26 mouse cellular contexts compared by ENCODE assay signal in the genomic region with DNA sequence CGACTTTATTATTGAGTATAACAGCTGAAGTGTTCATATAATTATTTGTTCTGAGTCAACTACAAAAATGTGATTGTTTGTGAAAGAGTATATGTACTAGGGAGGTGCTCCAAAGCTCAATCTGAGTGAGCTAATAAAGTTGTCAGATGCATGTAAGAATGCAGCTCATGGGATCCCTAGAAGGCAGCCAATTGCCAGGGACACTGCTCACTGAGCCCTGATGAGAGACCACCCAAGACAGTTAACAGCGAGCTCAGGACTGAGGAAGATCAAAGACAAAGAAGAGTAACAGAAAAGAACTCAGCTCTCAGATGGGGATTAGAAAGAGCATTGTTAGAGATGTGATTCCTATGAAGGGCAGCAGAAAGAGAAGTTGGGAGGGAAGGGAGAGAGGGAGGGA.
A peak's percentile ranks its signal among the peaks of the same experiment; 100 is the strongest.
DNase-seq lines count a peak whose midpoint lies in the region; ATAC-seq and TF ChIP-seq lines count a peak whose summit lies in the region.
"Had no signal": no experiment of that assay in that cellular context is flagged by ENCODE, and none has a peak within 500 bp of the region (broad histone marks: within the 10 kb centered on the region; RNA-seq: fewer than 3 reads in every experiment).

No protein-coding gene starts in this region.

- no peak overlapping the region for H3K4me3 ChIP-seq in heart, embryonic 12.5 days
- no peak overlapping the region for H3K4me3 ChIP-seq in midbrain, embryonic 11.5 days (ENCODE audit: low read depth, low read length)
- no peak overlapping the region for H3K4me3 ChIP-seq in thymus, adult 2 months (ENCODE audit: control insufficient read depth, insufficient read depth, low read length)
- H3K4me3 ChIP-seq: erythroblast, embryonic 14.5 days; hindbrain, embryonic 12.5 days; left cerebral cortex, adult 2 months; limb, embryonic 10.5 days; megakaryocyte, embryonic 14.5 days; myocyte; neural tube, embryonic 15.5 days; stomach, embryonic 15.5 days had no signal

- H3K9me3 ChIP-seq in heart, embryonic 12.5 days (replicated peaks) = no peaks in the 10 kb centered on the region
- no peaks in the 10 kb centered on the region for H3K9me3 ChIP-seq in midbrain, embryonic 11.5 days (ENCODE audit: control insufficient read depth, low read length)
- H3K9me3 ChIP-seq: hindbrain, embryonic 12.5 days; limb, embryonic 10.5 days; megakaryocyte, embryonic 14.5 days; neural tube, embryonic 15.5 days; stomach, embryonic 15.5 days had no signal

- H3K4me2 ChIP-seq in heart, embryonic 12.5 days = no peak overlapping the region
- H3K4me2 ChIP-seq in midbrain, embryonic 11.5 days = no peak overlapping the region
- H3K4me2 ChIP-seq: hindbrain, embryonic 12.5 days; neural tube, embryonic 15.5 days; stomach, embryonic 15.5 days had no signal

- no peaks in the 10 kb centered on the region for H3K36me3 ChIP-seq in heart, embryonic 12.5 days
- H3K36me3 ChIP-seq in midbrain, embryonic 11.5 days (ENCODE audit: control insufficient read depth, insufficient read depth, low read length) = no peaks in the 10 kb centered on the region
- no peaks in the 10 kb centered on the region for H3K36me3 ChIP-seq in thymus, adult 2 months (ENCODE audit: control insufficient read depth, insufficient read depth, low read length)
- H3K36me3 ChIP-seq: hindbrain, embryonic 12.5 days; limb, embryonic 10.5 days; neural tube, embryonic 15.5 days; stomach, embryonic 15.5 days had no signal

- H3K27me3 ChIP-seq in heart, embryonic 12.5 days (replicated peaks) = no peaks in the 10 kb centered on the region
- no peaks in the 10 kb centered on the region for H3K27me3 ChIP-seq in midbrain, embryonic 11.5 days (ENCODE audit: control insufficient read depth, insufficient read depth, low read length)
- no peaks in the 10 kb centered on the region for H3K27me3 ChIP-seq in thymus, adult 2 months (ENCODE audit: control insufficient read depth, insufficient read depth, low read length)
- H3K27me3 ChIP-seq: CH12.LX; hindbrain, embryonic 12.5 days; megakaryocyte, embryonic 14.5 days; neural tube, embryonic 15.5 days; stomach, embryonic 15.5 days had no signal

- TF ChIP-seq POLR2A in thymus, adult 2 months (IDR thresholded peaks at IDR 0.05; ENCODE audit: control insufficient read depth, extremely low read depth, insufficient read depth, low read length, poor library complexity) = no peak

- WGBS in heart, embryonic 12.5 days = 58% methylated on average over 2 of the region's 2 CpGs
- 22% methylated on average over 2 of the region's 2 CpGs for WGBS in midbrain, embryonic 11.5 days
- 94% methylated on average over 2 of the region's 2 CpGs for WGBS in thymus, adult 2 months

- DNase-seq in heart, adult 11 months = peak; percentile 44
- DNase-seq in embryo, embryonic 11 days = peak; percentile 36
- no peak for DNase-seq in midbrain, embryonic 11.5 days (ENCODE audit: low spot score, missing footprints)
- peak; percentile 79 for DNase-seq in retina, postnatal 1 day
- no peak for DNase-seq in thymus, adult 2 months
- DNase-seq in layer of hippocampus, adult 9-11 months = no peak
- DNase-seq: adrenal gland, postnatal 14 days; cerebellum, adult 11 months; cerebellum, postnatal 10 days; gastrocnemius, postnatal 10 days; kidney, adult 8-10 months; kidney, postnatal 25 days; lung, adult 18-20 months; lung, postnatal 14 days; right cerebral cortex, postnatal 25 days; thymus, postnatal 14 days had no signal

- H3K4me1 ChIP-seq in heart, embryonic 12.5 days (replicated peaks) = no peaks in the 10 kb centered on the region
- no peaks in the 10 kb centered on the region for H3K4me1 ChIP-seq in midbrain, embryonic 11.5 days (ENCODE audit: control insufficient read depth, insufficient read depth, low read length)
- no peaks in the 10 kb centered on the region for H3K4me1 ChIP-seq in thymus, adult 2 months (replicated peaks; ENCODE audit: control insufficient read depth, insufficient read depth, low read length)
- H3K4me1 ChIP-seq: hindbrain, embryonic 12.5 days; limb, embryonic 10.5 days; megakaryocyte, embryonic 14.5 days; neural tube, embryonic 15.5 days; stomach, embryonic 15.5 days had no signal

- TF ChIP-seq CTCF in thymus, adult 2 months (IDR thresholded peaks at IDR 0.05; ENCODE audit: borderline replicate concordance, control insufficient read depth, extremely low read depth, insufficient read depth, low read length, poor library complexity) = no peak

- no peak overlapping the region for H3K9ac ChIP-seq in heart, embryonic 12.5 days
- no peak overlapping the region for H3K9ac ChIP-seq in midbrain, embryonic 11.5 days (ENCODE audit: low read length)
- H3K9ac ChIP-seq: hindbrain, embryonic 12.5 days; neural tube, embryonic 15.5 days; stomach, embryonic 15.5 days had no signal

- no peak for ATAC-seq in heart, embryonic 12.5 days (ENCODE audit: insufficient number of reproducible peaks, low FRiP score)
- ATAC-seq in midbrain, embryonic 11.5 days (ENCODE audit: low FRiP score) = peak; percentile 95

- H3K27ac ChIP-seq in heart, embryonic 12.5 days (ENCODE audit: poor library complexity, severe bottlenecking) = no peak overlapping the region
- H3K27ac ChIP-seq in midbrain, embryonic 11.5 days (ENCODE audit: low read depth, low read length) = no peak overlapping the region
- no peak overlapping the region for H3K27ac ChIP-seq in thymus, adult 2 months (ENCODE audit: control insufficient read depth, insufficient read depth, low read length)
- H3K27ac ChIP-seq: hindbrain, embryonic 12.5 days; left cerebral cortex, adult 2 months; limb, embryonic 10.5 days; neural tube, embryonic 15.5 days; stomach, embryonic 15.5 days had no signal

Comparison
In these comparisons a context has a peak if more than half of its experiments do, and no peak if none do; other contexts are left out.
1. DNase-seq: peak in heart, adult 11 months (single experiment), embryo, embryonic 11 days (single experiment) and retina, postnatal 1 day (single experiment); none in midbrain, embryonic 11.5 days (single experiment), thymus, adult 2 months (single experiment) and layer of hippocampus, adult 9-11 months (single experiment).